Mouse (Mus musculus): ENCODE results near the gene Mrps18c. TPM values are rescaled to one million over a fixed set of nuclear protein-coding genes. Genes with fewer than 3 reads are reported as not detected.

The Mrps18c gene
- total RNA-seq (2021): 10 to 100 TPM; 48.1 to 57.8 TPM
- long read RNA-seq, experiment 1, transcript Mrps18c-201 (6 exons, 638 nt): major isoform, 37 of 42 reads
- long read RNA-seq, experiment 1, partial matches to known transcripts: 1 of 42 reads
- long read RNA-seq, experiment 1, other reads (novel, unspliced or antisense): 2 of 42 reads
- long read RNA-seq, experiment 2, transcript Mrps18c-201 (6 exons, 638 nt): major isoform, 20 of 21 reads
- long read RNA-seq, experiment 2, partial matches to known transcripts: 0 of 21 reads
- long read RNA-seq, experiment 2, other reads (novel, unspliced or antisense): 1 of 21 reads

GRCm38 (mm10) chr5:100798165-100798860 lies at the start of gene Mrps18c, which contains the start of gene Helq:
Mrps18c (plus strand) TSS chr5:100798627.
Helq (minus strand) TSS chr5:100798598.
- DNase-seq (ENCODE audit: low spot score in 2 of 2): peak; percentile 93 to 95
- intact Hi-C loops (cut with DNase I): loop anchor here (5.0 to 10.0 kb wide), 3 partner anchors 124 to 381 kb away; partner anchors contain the start of genes Coq2 and Sec31a

DNA sequence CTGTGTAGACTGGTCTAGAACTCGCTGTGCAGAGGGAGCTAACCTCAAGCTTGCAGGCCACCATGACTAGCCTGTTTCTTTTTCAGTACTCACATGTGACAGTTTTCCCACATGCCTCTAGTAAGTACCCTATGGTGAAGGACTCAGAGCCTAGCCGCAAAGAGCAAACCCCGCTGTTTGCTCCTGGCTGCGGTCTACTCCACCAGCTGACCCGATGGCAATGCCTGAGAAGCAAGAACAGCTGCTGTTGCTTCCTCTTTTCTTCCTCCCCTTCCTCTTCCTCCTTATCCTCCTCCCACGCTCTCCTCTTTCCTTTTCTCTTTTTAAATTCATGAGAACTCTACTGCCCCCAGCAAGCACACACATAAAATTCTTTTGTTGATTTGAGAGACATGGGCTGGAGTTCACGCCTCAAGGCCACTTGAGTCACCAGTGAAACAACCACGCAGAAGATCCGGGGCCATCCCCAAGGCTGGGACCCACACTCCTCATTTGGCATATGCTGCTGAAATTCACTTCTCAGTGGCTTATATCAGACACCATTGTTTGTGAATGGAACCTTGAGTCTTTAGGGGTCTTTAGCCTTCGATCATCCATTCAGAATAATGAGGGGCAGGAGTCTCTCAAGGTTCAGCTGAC lies 47.7 kb upstream of the Mrps18c start:
- no peak for DNase-seq (ENCODE audit: low spot score in 2 of 2)

GRCm38 (mm10) chr5:100751655-100752054 lies 46.8 kb upstream of the Mrps18c start:
- intact Hi-C loops (cut with DNase I): no loop called here

More for the DNA sequence above, 47.7 kb upstream of the Mrps18c start:
- intact Hi-C loops (cut with DNase I): no loop called here

GRCm38 (mm10) chr5:100753407-100753806 lies 45.0 kb upstream of the Mrps18c start:
- DNase-seq (ENCODE audit: low spot score in 2 of 2): no peak
- intact Hi-C loops (cut with DNase I): no loop called here

More at GRCm38 (mm10) chr5:100751655-100752054, 46.8 kb upstream of the Mrps18c start:
- no peak for DNase-seq (ENCODE audit: low spot score in 2 of 2)

GRCm38 (mm10) chr5:100758121-100758520 lies 40.3 kb upstream of the Mrps18c start:
- DNase-seq (ENCODE audit: low spot score in 2 of 2): no peak
- intact Hi-C loops (cut with DNase I): no loop called here

DNA sequence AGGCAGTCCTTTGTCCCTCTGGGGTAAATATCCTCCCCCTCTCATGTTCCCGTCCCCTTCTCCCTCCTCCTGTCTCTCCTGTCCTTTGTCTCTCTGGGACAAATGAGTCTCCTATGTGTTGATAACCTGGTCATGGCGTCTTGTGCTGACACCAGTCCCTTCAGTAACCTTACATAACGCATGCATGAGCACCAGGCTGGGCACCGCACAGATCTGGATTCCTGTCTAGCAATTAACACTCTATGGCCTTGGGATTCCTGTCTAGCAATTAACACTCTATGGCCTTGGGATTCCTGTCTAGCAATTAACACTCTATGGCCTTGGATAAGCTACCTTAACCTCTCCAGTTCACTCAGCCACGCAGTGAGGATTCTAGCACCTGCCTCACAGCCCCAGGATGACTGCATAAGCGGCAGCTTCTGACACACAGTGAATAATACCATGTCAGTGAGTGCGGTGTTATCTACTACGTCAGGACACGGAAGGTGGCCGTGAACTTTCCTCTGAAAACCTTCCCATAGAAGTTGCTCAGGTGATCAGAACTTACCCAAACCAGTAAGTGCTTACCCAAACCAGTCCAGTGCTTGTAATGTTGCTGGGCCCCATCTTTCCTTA lies 38.3 kb upstream of the Mrps18c start:
- DNase-seq (ENCODE audit: low spot score in 2 of 2): no peak
- intact Hi-C loops (cut with DNase I): no loop called here

DNA sequence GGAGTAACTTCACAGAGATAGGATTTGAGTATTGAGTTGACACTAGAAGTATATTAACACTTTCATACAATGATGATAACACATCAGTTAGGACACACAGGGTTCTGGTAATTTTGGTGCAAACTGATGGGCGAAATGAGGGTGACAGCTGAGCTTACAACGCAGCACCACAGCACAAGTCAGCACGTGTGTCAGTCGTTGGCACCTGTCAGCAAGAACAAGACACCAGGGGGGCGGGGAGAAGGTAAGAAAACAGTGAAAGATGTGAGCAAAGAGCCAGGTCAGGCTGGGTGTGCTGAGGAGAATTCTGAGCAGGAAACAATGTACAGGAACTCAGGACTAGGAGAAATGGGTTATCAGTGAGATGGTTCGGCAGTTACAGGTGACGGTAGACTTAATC lies 36.7 kb upstream of the Mrps18c start:
- no peak for DNase-seq (ENCODE audit: low spot score in 2 of 2)
- intact Hi-C loops (cut with DNase I): no loop called here

- no peak for DNase-seq (ENCODE audit: low spot score in 2 of 2)
Observed at GRCm38 (mm10) chr5:100766026-100766425, 32.4 kb upstream of the Mrps18c start.

DNA sequence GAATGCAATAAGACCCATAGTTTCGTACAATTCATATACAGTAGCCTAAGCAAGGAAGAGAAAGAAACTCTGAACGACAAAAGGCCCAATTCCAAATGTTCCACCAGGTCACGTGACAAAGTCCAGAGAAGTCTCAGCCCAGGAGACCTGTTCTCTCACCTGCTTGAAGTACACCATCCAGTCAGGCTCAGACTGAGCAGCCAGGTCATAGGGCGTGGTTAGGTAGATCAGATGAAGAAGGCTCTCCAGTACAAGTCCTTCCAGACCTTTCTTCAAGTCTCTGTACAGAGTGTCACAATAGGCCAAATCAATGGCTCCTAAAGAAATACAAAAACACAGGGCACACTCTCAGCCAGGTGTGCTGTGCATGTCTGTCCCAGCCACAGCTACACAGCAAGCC lies 26.9 kb upstream of the Mrps18c start:
- intact Hi-C loops (cut with DNase I): no loop called here
- no peak for DNase-seq (ENCODE audit: low spot score in 2 of 2)

More at GRCm38 (mm10) chr5:100766026-100766425, 32.4 kb upstream of the Mrps18c start:
- intact Hi-C loops (cut with DNase I): no loop called here

- no peak for DNase-seq (ENCODE audit: low spot score in 2 of 2)
- intact Hi-C loops (cut with DNase I): no loop called here
Observed at GRCm38 (mm10) chr5:100775778-100776404, 22.5 kb upstream of the Mrps18c start.

DNA sequence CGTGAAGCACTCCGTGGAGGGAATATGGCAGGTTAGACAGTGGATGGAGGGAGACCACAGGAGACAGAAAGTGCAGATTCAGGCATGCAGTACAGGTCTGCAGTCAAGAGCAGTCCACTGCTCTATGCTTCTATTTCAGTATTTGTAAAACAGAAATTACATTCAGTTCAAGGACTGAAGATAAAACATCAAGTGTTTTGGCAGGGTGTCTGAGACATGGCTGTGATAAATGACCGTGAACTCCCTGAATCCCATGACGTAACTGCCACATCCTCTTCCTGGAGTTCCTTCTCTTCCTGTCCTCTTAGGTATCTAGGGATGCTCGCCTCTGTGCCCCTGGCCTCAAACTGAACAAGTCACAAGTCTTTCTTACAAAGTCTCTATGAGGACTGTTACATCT lies 21.5 kb upstream of the Mrps18c start:
- intact Hi-C loops (cut with DNase I): no loop called here
- no peak for DNase-seq (ENCODE audit: low spot score in 2 of 2)

GRCm38 (mm10) chr5:100779002-100779401 lies 19.4 kb upstream of the Mrps18c start:
- intact Hi-C loops (cut with DNase I): no loop called here
- DNase-seq (ENCODE audit: low spot score in 2 of 2): no peak

GRCm38 (mm10) chr5:100787527-100787926 lies 10.9 kb upstream of the Mrps18c start:
- intact Hi-C loops (cut with DNase I): no loop called here
- DNase-seq (ENCODE audit: low spot score in 2 of 2): no peak

DNA sequence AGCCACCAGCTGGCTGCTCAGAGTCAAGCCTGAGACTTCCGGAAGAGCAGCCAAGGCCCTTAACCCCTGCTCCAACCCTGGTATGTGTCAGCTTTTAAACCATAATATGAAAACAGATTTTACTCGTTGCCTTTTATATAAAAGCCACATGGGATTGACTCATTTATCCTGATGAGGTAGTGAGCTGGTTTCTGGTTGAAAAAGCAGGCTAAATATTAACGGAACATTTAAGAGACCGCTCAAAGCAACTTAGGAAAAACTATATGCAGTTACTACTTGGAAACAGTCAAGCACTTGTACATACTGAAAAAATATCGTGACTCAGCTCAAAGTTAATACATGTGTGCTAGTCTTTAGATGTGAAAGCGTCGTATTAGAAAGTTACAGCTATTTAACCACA lies 6.2 kb upstream of the Mrps18c start:
- intact Hi-C loops (cut with DNase I): loop anchor here (10.0 kb wide), 2 partner anchors 117 to 247 kb away; partner anchors contain the start of gene Coq2

GRCm38 (mm10) chr5:100794084-100794483 lies 4.3 kb upstream of the Mrps18c start:
- intact Hi-C loops (cut with DNase I): loop anchor here (10.0 kb wide), 2 partner anchors 119 to 249 kb away; partner anchors contain the start of gene Coq2
- DNase-seq (ENCODE audit: low spot score in 2 of 2): no peak

More for the DNA sequence above, 6.2 kb upstream of the Mrps18c start:
- no peak for DNase-seq (ENCODE audit: low spot score in 2 of 2)

DNA sequence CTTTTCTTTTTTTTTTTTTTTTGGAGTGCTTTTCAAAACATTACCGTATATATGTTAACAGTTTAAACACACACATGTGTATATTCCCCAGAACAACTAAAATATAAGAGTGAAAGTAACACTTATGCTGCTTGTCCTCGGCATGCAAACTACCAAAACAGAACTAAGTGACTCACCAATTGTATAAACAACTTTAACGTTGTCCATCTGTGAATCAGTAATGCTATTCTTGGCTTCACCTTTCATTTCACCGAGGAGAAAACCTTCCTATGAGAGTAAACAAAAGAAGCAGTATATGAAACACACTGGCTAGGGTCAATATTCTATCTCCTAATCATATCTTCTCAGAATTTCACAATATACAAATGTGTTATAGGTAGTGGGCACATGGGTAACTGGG lies 19.9 kb downstream of the Mrps18c start:
- intact Hi-C loops (cut with DNase I): no loop called here
- no peak for DNase-seq (ENCODE audit: low spot score in 2 of 2)

GRCm38 (mm10) chr5:100819568-100820480 lies 21.4 kb downstream of the Mrps18c start:
- intact Hi-C loops (cut with DNase I): loop anchor here (10.0 kb wide), 1 partner anchor 845 kb away; the partner anchor contains the start of gene Nkx6-1
- DNase-seq (ENCODE audit: low spot score in 2 of 2): no peak

All from left cerebral cortex, postnatal 14 days (tissue).